Mouse (Mus musculus) lung, embryonic 15.5 days (tissue): ENCODE measurements around the gene Gpatch8. TPM values are rescaled to one million over a fixed set of nuclear protein-coding genes. Genes with fewer than 3 reads are reported as not detected.

Source experiments
- ATAC-seq: fragments of 200-750 bp; cut with Nextera tagmentation; 2 replicates; pipeline ENCODE4 v1.8.0; 2017; ENCODE audit warnings: moderate number of reproducible peaks, borderline replicate concordance; ENCODE audit not compliant: low FRiP score, low TSS enrichment; ENCODE audit errors: extremely low read depth
- H3K27ac ChIP-seq: fragments of 300-500 bp; sonication (generic); 2 replicates; pipeline ENCODE4 v1.5.1; 2015; ENCODE audit warnings: moderate library complexity, mild to moderate bottlenecking, inconsistent platforms
- H3K27me3 ChIP-seq: fragments of 300-500 bp; sonication (generic); 2 replicates; pipeline ENCODE4 v1.6.1; 2015; ENCODE audit warnings: inconsistent platforms
- H3K36me3 ChIP-seq: fragments of 300-500 bp; sonication (generic); 2 replicates; pipeline ENCODE4 v1.6.1; 2015; ENCODE audit warnings: inconsistent platforms
- H3K4me1 ChIP-seq: fragments of 300-500 bp; sonication (generic); 2 replicates; pipeline ENCODE4 v1.6.1; 2015; ENCODE audit warnings: inconsistent platforms
- H3K4me2 ChIP-seq: fragments of 300-500 bp; sonication (generic); 2 replicates; pipeline ENCODE4 v1.6.1; 2015; ENCODE audit warnings: inconsistent platforms, mild to moderate bottlenecking, moderate library complexity
- H3K4me3 ChIP-seq: fragments of 300-500 bp; sonication (generic); 2 replicates; pipeline ENCODE4 v1.5.1; 2015; ENCODE audit warnings: mild to moderate bottlenecking, inconsistent platforms
- H3K9ac ChIP-seq: fragments of 300-500 bp; sonication (generic); 2 replicates; pipeline ENCODE4 v1.6.1; 2015; ENCODE audit warnings: inconsistent platforms
- H3K9me3 ChIP-seq: fragments of 300-500 bp; sonication (generic); 2 replicates; pipeline ENCODE4 v1.6.1; 2016; ENCODE audit warnings: inconsistent platforms
- WGBS: fragments of 180-500 bp; shearing (Covaris S2); methylation state at CpG from one replicate; pipeline ENCODE4 v1.1.7; 2015; 5-methylcytosine and 5-hydroxymethylcytosine counted together
- polyA plus RNA-seq: library from polyadenylated mRNA; unstranded; fragments of >200 nt; fragmentation: Nextera tagmentation; extraction: Ambion mirVana; gene quantifications from 2 replicates; pipeline ENCODE4 v1.2.1, GENCODE M21; 2015

Gene Gpatch8
- polyA plus RNA-seq, 1 experiment from 2014 or later = 49.7 TPM

GRCm38 (mm10) chr11:102437120-102438061 is 118.8 kb downstream of the Gpatch8 start:
- Histone ChIP-seq H3K27me3 (0 out of 2 replicates have a peak, but pooled peaks cover 8% of the 10 kb centered on the region), H3K4me2 (peak overlapping the region; percentile 84), H3K27ac (no peak overlapping the region), H3K36me3 (peaks cover 64% of the 10 kb centered on the region), H3K9me3 (no peaks in the 10 kb centered on the region), H3K9ac (peak overlapping the region; percentile 31), H3K4me3 (peak overlapping the region; percentile 39), H3K4me1 (peaks cover 25% of the 10 kb centered on the region)
- WGBS = 7% methylated on average over 84 of the region's 87 CpGs
- peak; percentile 56; the same call in 1 of the 2 replicates for ATAC-seq

- no peak overlapping the region for H3K9ac ChIP-seq
- no peak for ATAC-seq
- H3K27ac ChIP-seq = no peak overlapping the region
- no peaks in the 10 kb centered on the region for H3K9me3 ChIP-seq
- no peak overlapping the region for H3K4me2 ChIP-seq
- WGBS = 76% methylated on average over 10 of the region's 10 CpGs
- H3K4me1 ChIP-seq = peaks cover 33% of the 10 kb centered on the region
- H3K27me3 ChIP-seq = 0 out of 2 replicates have a peak, but pooled peaks cover 8% of the 10 kb centered on the region
- H3K36me3 ChIP-seq = peaks cover 55% of the 10 kb centered on the region
- no peak overlapping the region for H3K4me3 ChIP-seq
These were observed 119.8 kb downstream of the Gpatch8 start for GRCm38 (mm10) chr11:102436471-102436790.

DNA sequence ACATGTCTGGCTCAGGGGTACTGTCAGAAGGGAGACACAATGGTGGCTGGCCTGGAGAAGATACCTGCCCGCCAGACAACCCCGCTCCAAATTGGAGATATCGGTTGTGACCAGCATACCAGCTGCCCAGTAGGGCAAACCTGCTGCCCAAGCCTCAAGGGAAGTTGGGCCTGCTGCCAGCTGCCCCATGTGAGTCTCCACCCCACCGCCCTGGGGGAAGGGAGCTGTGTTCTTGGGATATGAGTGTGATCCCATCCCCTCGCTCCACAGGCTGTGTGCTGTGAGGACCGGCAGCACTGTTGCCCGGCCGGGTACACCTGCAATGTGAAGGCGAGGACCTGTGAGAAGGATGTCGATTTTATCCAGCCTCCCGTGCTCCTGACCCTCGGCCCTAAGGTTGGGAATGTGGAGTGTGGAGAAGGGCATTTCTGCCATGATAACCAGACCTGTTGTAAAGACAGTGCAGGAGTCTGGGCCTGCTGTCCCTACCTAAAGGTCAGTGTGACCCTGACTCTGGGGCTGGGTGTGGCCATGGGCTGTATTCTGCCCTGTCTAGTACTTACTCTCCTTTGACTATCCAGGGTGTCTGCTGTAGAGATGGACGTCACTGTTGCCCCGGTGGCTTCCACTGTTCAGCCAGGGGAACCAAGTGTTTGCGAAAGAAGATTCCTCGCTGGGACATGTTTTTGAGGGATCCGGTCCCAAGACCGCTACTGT is 120.3 kb downstream of the Gpatch8 start:
- Histone ChIP-seq H3K9ac (no peak overlapping the region), H3K4me2 (no peak overlapping the region), H3K27me3 (0 out of 2 replicates have a peak, but pooled peaks cover 8% of the 10 kb centered on the region), H3K36me3 (peaks cover 50% of the 10 kb centered on the region), H3K4me1 (peaks cover 37% of the 10 kb centered on the region), H3K27ac (no peak overlapping the region), H3K4me3 (no peak overlapping the region), H3K9me3 (no peaks in the 10 kb centered on the region)
- 90% methylated on average over 18 of the region's 18 CpGs for WGBS
- no peak for ATAC-seq

- Histone ChIP-seq H3K4me1 (peaks cover 37% of the 10 kb centered on the region), H3K4me3 (no peak overlapping the region)
These were observed 121.1 kb downstream of the Gpatch8 start for GRCm38 (mm10) chr11:102434816-102435705.

DNA sequence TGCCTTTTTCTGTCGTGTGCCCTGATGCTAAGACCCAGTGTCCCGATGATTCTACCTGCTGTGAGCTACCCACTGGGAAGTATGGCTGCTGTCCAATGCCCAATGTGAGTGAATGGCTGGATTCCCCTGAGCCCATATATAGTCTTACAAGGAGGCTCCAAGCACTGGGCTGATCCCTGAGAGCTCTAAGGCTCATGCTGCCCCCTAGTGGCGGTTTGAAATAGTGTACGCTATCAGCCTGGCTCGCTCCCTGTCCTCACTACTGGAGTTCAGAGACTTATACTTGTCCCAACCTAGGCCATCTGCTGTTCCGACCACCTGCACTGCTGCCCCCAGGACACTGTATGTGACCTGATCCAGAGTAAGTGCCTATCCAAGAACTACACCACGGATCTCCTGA is 121.8 kb downstream of the Gpatch8 start:
- H3K4me3 ChIP-seq = no peak overlapping the region
- H3K9me3 ChIP-seq = no peaks in the 10 kb centered on the region
- peaks cover 38% of the 10 kb centered on the region for H3K36me3 ChIP-seq
- no peak overlapping the region for H3K4me2 ChIP-seq
- no peak overlapping the region for H3K9ac ChIP-seq
- H3K27me3 ChIP-seq = 0 out of 2 replicates have a peak, but pooled peaks cover 4% of the 10 kb centered on the region
- 12% methylated on average over 7 of the region's 7 CpGs for WGBS
- H3K27ac ChIP-seq = no peak overlapping the region
- H3K4me1 ChIP-seq = peaks cover 42% of the 10 kb centered on the region
- ATAC-seq = no peak

More at GRCm38 (mm10) chr11:102434816-102435705, 121.1 kb downstream of the Gpatch8 start:
- H3K27ac ChIP-seq = no peak overlapping the region
- WGBS = 89% methylated on average over 11 of the region's 11 CpGs
- peaks cover 44% of the 10 kb centered on the region for H3K36me3 ChIP-seq
- no peak for ATAC-seq
- 0 out of 2 replicates have a peak, but pooled peaks cover 8% of the 10 kb centered on the region for H3K27me3 ChIP-seq
- H3K9ac ChIP-seq = no peak overlapping the region
- no peaks in the 10 kb centered on the region for H3K9me3 ChIP-seq
- no peak overlapping the region for H3K4me2 ChIP-seq

DNA sequence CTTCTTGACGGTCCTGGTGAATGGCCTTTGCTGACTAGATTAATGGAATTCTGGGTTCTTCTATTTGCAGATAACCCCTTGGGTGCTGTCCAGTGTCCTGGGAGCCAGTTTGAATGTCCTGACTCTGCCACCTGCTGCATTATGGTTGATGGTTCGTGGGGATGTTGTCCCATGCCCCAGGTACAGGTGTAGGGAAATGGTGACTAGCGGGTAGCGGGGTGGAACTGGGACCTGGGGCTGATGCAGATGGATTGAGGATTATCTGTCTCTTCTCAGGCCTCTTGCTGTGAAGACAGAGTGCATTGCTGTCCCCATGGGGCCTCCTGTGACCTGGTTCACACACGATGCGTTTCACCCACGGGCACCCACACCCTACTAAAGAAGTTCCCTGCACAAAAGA is 122.3 kb downstream of the Gpatch8 start:
- WGBS = 94% methylated on average over 7 of the region's 7 CpGs
- no peak for ATAC-seq

DNA sequence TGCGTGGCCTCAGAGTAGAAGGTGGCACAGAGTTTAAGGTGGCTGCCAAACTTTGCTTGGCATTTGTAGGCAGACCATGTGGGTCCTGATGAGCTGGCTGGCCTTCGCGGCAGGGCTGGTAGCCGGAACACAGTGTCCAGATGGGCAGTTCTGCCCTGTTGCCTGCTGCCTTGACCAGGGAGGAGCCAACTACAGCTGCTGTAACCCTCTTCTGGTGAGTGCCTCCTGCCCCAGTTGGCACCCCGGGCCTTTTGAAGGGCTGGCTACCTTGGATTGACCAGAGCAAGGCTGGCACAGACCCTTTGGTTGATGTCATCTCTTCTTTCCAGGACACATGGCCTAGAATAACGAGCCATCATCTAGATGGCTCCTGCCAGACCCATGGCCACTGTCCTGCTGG is 123.3 kb downstream of the Gpatch8 start:
- H3K27me3 ChIP-seq = no peaks in the 10 kb centered on the region
- H3K9me3 ChIP-seq = no peaks in the 10 kb centered on the region
- 92% methylated on average over 6 of the region's 6 CpGs for WGBS
- peaks cover 37% of the 10 kb centered on the region for H3K4me1 ChIP-seq
- no peak for ATAC-seq
- no peak overlapping the region for H3K4me2 ChIP-seq
- H3K27ac ChIP-seq = no peak overlapping the region
- H3K4me3 ChIP-seq = no peak overlapping the region
- H3K36me3 ChIP-seq = peaks cover 27% of the 10 kb centered on the region
- H3K9ac ChIP-seq = no peak overlapping the region

More for the DNA sequence above, 122.3 kb downstream of the Gpatch8 start:
- no peak overlapping the region for H3K27ac ChIP-seq
- no peaks in the 10 kb centered on the region for H3K9me3 ChIP-seq
- H3K9ac ChIP-seq = no peak overlapping the region
- peaks cover 46% of the 10 kb centered on the region for H3K4me1 ChIP-seq
- no peak overlapping the region for H3K4me3 ChIP-seq
- H3K36me3 ChIP-seq = peaks cover 32% of the 10 kb centered on the region
- no peaks in the 10 kb centered on the region for H3K27me3 ChIP-seq
- no peak overlapping the region for H3K4me2 ChIP-seq

DNA sequence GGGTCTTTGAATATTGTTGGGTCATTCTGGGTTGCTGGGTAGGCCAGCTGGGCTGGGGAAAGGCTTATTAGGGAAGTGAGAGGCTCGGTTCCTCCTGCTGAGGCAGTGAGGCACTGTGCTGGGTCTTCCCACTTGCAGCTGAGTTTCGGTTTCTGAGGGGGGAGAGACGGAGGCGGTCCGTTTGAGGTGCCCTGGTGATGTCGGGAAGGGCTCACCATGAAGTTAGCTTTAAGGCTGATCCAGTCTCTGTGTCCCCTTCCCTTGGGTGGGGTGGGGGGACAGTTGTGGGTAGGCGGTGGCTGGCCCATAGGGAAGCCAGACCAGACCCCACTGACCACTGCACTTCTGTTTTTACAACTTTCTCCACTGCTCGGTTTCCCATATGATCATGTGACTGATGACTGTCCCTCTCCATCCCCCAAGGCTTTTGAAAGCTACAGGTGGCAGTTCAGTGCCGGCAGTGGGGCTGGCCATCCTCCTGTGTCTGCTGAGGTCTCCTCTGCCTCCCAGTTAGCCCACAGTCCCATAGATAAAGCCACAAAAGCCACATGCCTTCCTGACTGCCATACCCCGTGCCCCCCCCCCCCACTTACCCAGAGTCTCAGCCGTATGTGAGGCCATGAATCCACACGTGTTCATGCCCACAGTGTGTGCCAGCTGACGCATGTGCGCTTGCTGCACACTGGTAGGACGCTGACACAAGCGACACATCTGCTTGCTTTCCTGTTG is 123.9 kb downstream of the Gpatch8 start:
- Histone ChIP-seq H3K27me3 (no peaks in the 10 kb centered on the region), H3K4me2 (no peak overlapping the region), H3K9me3 (no peaks in the 10 kb centered on the region), H3K27ac (no peak overlapping the region), H3K4me1 (peaks cover 30% of the 10 kb centered on the region), H3K36me3 (peaks cover 24% of the 10 kb centered on the region), H3K4me3 (no peak overlapping the region), H3K9ac (no peak overlapping the region)
- 49% methylated on average over 16 of the region's 16 CpGs for WGBS
- no peak for ATAC-seq

DNA sequence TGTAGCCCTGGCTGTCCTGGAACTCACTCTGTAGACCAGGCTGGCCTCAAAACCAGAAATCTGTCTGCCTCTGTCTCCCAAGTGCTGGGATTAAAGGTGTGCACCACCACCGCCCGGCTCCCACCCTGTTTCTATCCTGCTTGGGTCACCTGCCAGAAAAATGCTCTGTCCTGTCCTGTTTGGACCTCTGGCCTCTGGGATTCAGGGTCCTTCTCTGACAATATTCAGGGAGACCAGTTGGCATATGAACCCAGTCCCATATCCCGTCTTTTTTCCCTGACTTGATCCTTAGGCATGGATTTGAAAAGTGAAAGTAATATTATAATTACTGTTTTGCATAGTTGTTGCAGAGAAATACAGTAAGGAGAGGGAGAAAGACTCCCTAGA is 124.5 kb downstream of the Gpatch8 start:
- WGBS = 81% methylated on average over 3 of the region's 3 CpGs
- no peak overlapping the region for H3K4me3 ChIP-seq

DNA sequence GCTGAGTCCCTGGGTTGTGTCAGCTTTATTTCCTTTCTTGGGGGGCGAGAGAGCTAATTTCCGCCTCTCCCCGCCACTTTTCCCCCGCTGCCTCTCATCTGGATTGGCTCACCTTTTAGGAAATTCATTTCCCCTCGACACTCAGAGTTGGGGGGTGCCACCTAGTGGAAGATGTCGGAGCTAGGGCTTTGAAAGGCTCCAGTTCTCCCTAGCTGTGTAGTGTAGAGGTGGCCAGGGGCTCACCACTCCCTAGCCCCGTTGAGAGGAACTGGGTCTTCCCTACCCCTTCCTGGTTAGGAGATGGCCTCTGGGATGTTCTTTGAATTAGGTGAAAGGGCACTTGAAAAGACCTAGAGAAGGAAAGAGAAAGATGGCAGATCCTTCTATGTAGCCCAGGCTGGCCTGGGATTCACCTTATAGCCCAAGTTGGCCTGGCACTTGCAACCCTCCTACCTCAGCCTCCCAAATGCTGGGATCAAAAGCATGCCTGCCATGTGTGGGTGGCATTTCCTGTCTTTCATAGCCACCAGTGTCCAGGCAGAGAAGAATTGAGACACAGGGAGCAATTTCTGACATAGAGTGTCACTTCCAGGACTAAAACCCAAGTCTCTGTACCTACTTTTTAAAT is 125.1 kb downstream of the Gpatch8 start:
- WGBS = 2% methylated on average over 7 of the region's 7 CpGs
- Histone ChIP-seq H3K4me3 (peak overlapping the region; percentile 68), H3K27me3 (no peaks in the 10 kb centered on the region), H3K9me3 (no peaks in the 10 kb centered on the region), H3K4me1 (peaks cover 25% of the 10 kb centered on the region), H3K9ac (peak overlapping the region; percentile 65), H3K4me2 (peak overlapping the region; percentile 94), H3K36me3 (peaks cover 16% of the 10 kb centered on the region), H3K27ac (peak overlapping the region; percentile 86)
- peak; percentile 19; the same call in 1 of the 2 replicates for ATAC-seq

More for the DNA sequence above, 124.5 kb downstream of the Gpatch8 start:
- Histone ChIP-seq H3K36me3 (peaks cover 20% of the 10 kb centered on the region), H3K4me1 (peaks cover 25% of the 10 kb centered on the region), H3K27me3 (no peaks in the 10 kb centered on the region), H3K9ac (no peak overlapping the region), H3K9me3 (no peaks in the 10 kb centered on the region), H3K27ac (no peak overlapping the region), H3K4me2 (no peak overlapping the region)
- ATAC-seq = no peak
